Mouse (Mus musculus): ENCODE results near the gene Adcy5. TPM values are rescaled to one million over a fixed set of nuclear protein-coding genes. Genes with fewer than 3 reads are reported as not detected.

Gene Adcy5
- polyA plus RNA-seq, 1 experiment from 2014 or later: 3.0 TPM

- 39% methylated on average over 14 of the region's 14 CpGs for WGBS
- no peaks in the 10 kb centered on the region for H3K36me3 ChIP-seq (ENCODE audit: control insufficient read depth, insufficient read depth, low read length)
- H3K27me3 ChIP-seq (ENCODE audit: control insufficient read depth, insufficient read depth, low read length): no peaks in the 10 kb centered on the region
- H3K9ac ChIP-seq (ENCODE audit: low read length): no peak overlapping the region
- no peak overlapping the region for H3K27ac ChIP-seq (ENCODE audit: low read length)
- H3K4me2 ChIP-seq (ENCODE audit: low read depth, low read length): no peak overlapping the region
- no peaks in the 10 kb centered on the region for H3K9me3 ChIP-seq (replicated peaks; ENCODE audit: control insufficient read depth, low read length)
- peak; percentile 22; the same call in 1 of the 2 replicates for ATAC-seq (ENCODE audit: insufficient read depth, low FRiP score)
- H3K4me1 ChIP-seq (ENCODE audit: control insufficient read depth, insufficient read depth, low read length): peaks cover 15% of the 10 kb centered on the region
- no peak overlapping the region for H3K4me3 ChIP-seq (replicated peaks; ENCODE audit: low read length)
Measured at GRCm38 (mm10) chr16:35224716-35225115, 70.0 kb downstream of the Adcy5 start.

- peak; percentile 78 for ATAC-seq (ENCODE audit: insufficient read depth, low FRiP score)
- WGBS: 28% methylated on average over 11 of the region's 11 CpGs
- no peak overlapping the region for H3K4me3 ChIP-seq (replicated peaks; ENCODE audit: low read length)
- H3K27me3 ChIP-seq (ENCODE audit: control insufficient read depth, insufficient read depth, low read length): no peaks in the 10 kb centered on the region
- no peaks in the 10 kb centered on the region for H3K9me3 ChIP-seq (replicated peaks; ENCODE audit: control insufficient read depth, low read length)
- H3K36me3 ChIP-seq (ENCODE audit: control insufficient read depth, insufficient read depth, low read length): no peaks in the 10 kb centered on the region
- no peak overlapping the region for H3K4me2 ChIP-seq (ENCODE audit: low read depth, low read length)
- H3K9ac ChIP-seq (ENCODE audit: low read length): no peak overlapping the region
- no peak overlapping the region for H3K27ac ChIP-seq (ENCODE audit: low read length)
- H3K4me1 ChIP-seq (ENCODE audit: control insufficient read depth, insufficient read depth, low read length): peaks cover 19% of the 10 kb centered on the region
Measured at GRCm38 (mm10) chr16:35229582-35229981, 74.9 kb downstream of the Adcy5 start.

- Histone ChIP-seq H3K4me3 (replicated peaks; ENCODE audit: low read length) (no peak overlapping the region), H3K27me3 (ENCODE audit: control insufficient read depth, insufficient read depth, low read length) (no peaks in the 10 kb centered on the region), H3K9ac (ENCODE audit: low read length) (no peak overlapping the region), H3K4me2 (ENCODE audit: low read depth, low read length) (no peak overlapping the region), H3K9me3 (replicated peaks; ENCODE audit: control insufficient read depth, low read length) (no peaks in the 10 kb centered on the region), H3K27ac (ENCODE audit: low read length) (no peak overlapping the region), H3K4me1 (ENCODE audit: control insufficient read depth, insufficient read depth, low read length) (peaks cover 15% of the 10 kb centered on the region), H3K36me3 (ENCODE audit: control insufficient read depth, insufficient read depth, low read length) (no peaks in the 10 kb centered on the region)
- ATAC-seq (ENCODE audit: insufficient read depth, low FRiP score): no peak
- 45% methylated on average over 14 of the region's 14 CpGs for WGBS
Measured at GRCm38 (mm10) chr16:35232153-35232750, 77.6 kb downstream of the Adcy5 start.

- no peaks in the 10 kb centered on the region for H3K9me3 ChIP-seq (replicated peaks; ENCODE audit: control insufficient read depth, low read length)
- 91% methylated on average over 4 of the region's 4 CpGs for WGBS
- no peak overlapping the region for H3K4me3 ChIP-seq (replicated peaks; ENCODE audit: low read length)
- no peak overlapping the region for H3K9ac ChIP-seq (ENCODE audit: low read length)
- H3K27me3 ChIP-seq (ENCODE audit: control insufficient read depth, insufficient read depth, low read length): no peaks in the 10 kb centered on the region
- H3K27ac ChIP-seq (ENCODE audit: low read length): no peak overlapping the region
- no peak overlapping the region for H3K4me2 ChIP-seq (ENCODE audit: low read depth, low read length)
- H3K4me1 ChIP-seq (ENCODE audit: control insufficient read depth, insufficient read depth, low read length): peaks cover 15% of the 10 kb centered on the region
- no peak for ATAC-seq (ENCODE audit: insufficient read depth, low FRiP score)
- H3K36me3 ChIP-seq (ENCODE audit: control insufficient read depth, insufficient read depth, low read length): no peaks in the 10 kb centered on the region
Measured at GRCm38 (mm10) chr16:35233329-35233728, 78.7 kb downstream of the Adcy5 start.

GRCm38 (mm10) chr16:35237091-35237490 is 82.4 kb downstream of the Adcy5 start:
- no peaks in the 10 kb centered on the region for H3K4me1 ChIP-seq (ENCODE audit: control insufficient read depth, insufficient read depth, low read length)
- no peaks in the 10 kb centered on the region for H3K27me3 ChIP-seq (ENCODE audit: control insufficient read depth, insufficient read depth, low read length)
- H3K9me3 ChIP-seq (replicated peaks; ENCODE audit: control insufficient read depth, low read length): no peaks in the 10 kb centered on the region
- H3K9ac ChIP-seq (ENCODE audit: low read length): no peak overlapping the region
- no peak for ATAC-seq (ENCODE audit: insufficient read depth, low FRiP score)
- no peaks in the 10 kb centered on the region for H3K36me3 ChIP-seq (ENCODE audit: control insufficient read depth, insufficient read depth, low read length)
- no peak overlapping the region for H3K27ac ChIP-seq (ENCODE audit: low read length)
- WGBS: 86% methylated on average over 7 of the region's 7 CpGs
- no peak overlapping the region for H3K4me3 ChIP-seq (replicated peaks; ENCODE audit: low read length)
- H3K4me2 ChIP-seq (ENCODE audit: low read depth, low read length): no peak overlapping the region

- H3K4me2 ChIP-seq (ENCODE audit: low read depth, low read length): no peak overlapping the region
Measured at GRCm38 (mm10) chr16:35239318-35239965, 84.8 kb downstream of the Adcy5 start.

GRCm38 (mm10) chr16:35239966-35240730 is 85.5 kb downstream of the Adcy5 start:
- 82% methylated on average over 4 of the region's 4 CpGs for WGBS
- no peak for ATAC-seq (ENCODE audit: insufficient read depth, low FRiP score)
- no peak overlapping the region for H3K4me2 ChIP-seq (ENCODE audit: low read depth, low read length)

More at GRCm38 (mm10) chr16:35239318-35239965, 84.8 kb downstream of the Adcy5 start:
- Histone ChIP-seq H3K9ac (ENCODE audit: low read length) (no peak overlapping the region), H3K4me3 (replicated peaks; ENCODE audit: low read length) (no peak overlapping the region), H3K27ac (ENCODE audit: low read length) (no peak overlapping the region), H3K9me3 (replicated peaks; ENCODE audit: control insufficient read depth, low read length) (no peaks in the 10 kb centered on the region), H3K4me1 (ENCODE audit: control insufficient read depth, insufficient read depth, low read length) (no peaks in the 10 kb centered on the region), H3K27me3 (ENCODE audit: control insufficient read depth, insufficient read depth, low read length) (no peaks in the 10 kb centered on the region), H3K36me3 (ENCODE audit: control insufficient read depth, insufficient read depth, low read length) (no peaks in the 10 kb centered on the region)
- ATAC-seq (ENCODE audit: insufficient read depth, low FRiP score): no peak
- 60% methylated on average over 12 of the region's 12 CpGs for WGBS

GRCm38 (mm10) chr16:35247364-35247763 is 92.7 kb downstream of the Adcy5 start:
- H3K4me3 ChIP-seq (replicated peaks; ENCODE audit: low read length): no peak overlapping the region
- no peak for ATAC-seq (ENCODE audit: insufficient read depth, low FRiP score)
- WGBS: 62% methylated on average over 3 of the region's 3 CpGs

More at GRCm38 (mm10) chr16:35239966-35240730, 85.5 kb downstream of the Adcy5 start:
- Histone ChIP-seq H3K4me3 (replicated peaks; ENCODE audit: low read length) (no peak overlapping the region), H3K9ac (ENCODE audit: low read length) (no peak overlapping the region), H3K4me1 (ENCODE audit: control insufficient read depth, insufficient read depth, low read length) (no peaks in the 10 kb centered on the region), H3K9me3 (replicated peaks; ENCODE audit: control insufficient read depth, low read length) (no peaks in the 10 kb centered on the region), H3K27ac (ENCODE audit: low read length) (no peak overlapping the region), H3K36me3 (ENCODE audit: control insufficient read depth, insufficient read depth, low read length) (no peaks in the 10 kb centered on the region), H3K27me3 (ENCODE audit: control insufficient read depth, insufficient read depth, low read length) (no peaks in the 10 kb centered on the region)

GRCm38 (mm10) chr16:35248825-35249224 is 94.1 kb downstream of the Adcy5 start:
- ATAC-seq (ENCODE audit: insufficient read depth, low FRiP score): peak; percentile 59; the same call in 1 of the 2 replicates

More at GRCm38 (mm10) chr16:35247364-35247763, 92.7 kb downstream of the Adcy5 start:
- H3K27ac ChIP-seq (ENCODE audit: low read length): no peak overlapping the region
- no peaks in the 10 kb centered on the region for H3K4me1 ChIP-seq (ENCODE audit: control insufficient read depth, insufficient read depth, low read length)
- H3K9ac ChIP-seq (ENCODE audit: low read length): no peak overlapping the region
- H3K36me3 ChIP-seq (ENCODE audit: control insufficient read depth, insufficient read depth, low read length): no peaks in the 10 kb centered on the region
- no peak overlapping the region for H3K4me2 ChIP-seq (ENCODE audit: low read depth, low read length)
- H3K27me3 ChIP-seq (ENCODE audit: control insufficient read depth, insufficient read depth, low read length): no peaks in the 10 kb centered on the region
- H3K9me3 ChIP-seq (replicated peaks; ENCODE audit: control insufficient read depth, low read length): no peaks in the 10 kb centered on the region

More at GRCm38 (mm10) chr16:35248825-35249224, 94.1 kb downstream of the Adcy5 start:
- no peak overlapping the region for H3K9ac ChIP-seq (ENCODE audit: low read length)
- H3K9me3 ChIP-seq (replicated peaks; ENCODE audit: control insufficient read depth, low read length): no peaks in the 10 kb centered on the region
- H3K36me3 ChIP-seq (ENCODE audit: control insufficient read depth, insufficient read depth, low read length): no peaks in the 10 kb centered on the region
- no peak overlapping the region for H3K4me3 ChIP-seq (replicated peaks; ENCODE audit: low read length)
- no peaks in the 10 kb centered on the region for H3K4me1 ChIP-seq (ENCODE audit: control insufficient read depth, insufficient read depth, low read length)
- no peak overlapping the region for H3K4me2 ChIP-seq (ENCODE audit: low read depth, low read length)
- WGBS: 38% methylated on average over 9 of the region's 9 CpGs
- H3K27ac ChIP-seq (ENCODE audit: low read length): no peak overlapping the region
- no peaks in the 10 kb centered on the region for H3K27me3 ChIP-seq (ENCODE audit: control insufficient read depth, insufficient read depth, low read length)
